Mouse (Mus musculus) intestine, postnatal 0 days (tissue): ENCODE data around the gene Strn. TPM values are rescaled to one million over a fixed set of nuclear protein-coding genes. Genes with fewer than 3 reads are reported as not detected.

Experiments used
- ATAC-seq: fragments of 200-750 bp; cut with Nextera tagmentation; 2 replicates; pipeline ENCODE4 v1.8.0; 2017; ENCODE audit warnings: mild to moderate bottlenecking, moderate TSS enrichment, moderate library complexity
- H3K27ac ChIP-seq: fragments of 300-500 bp; sonication (generic); 2 replicates; pipeline ENCODE4 v1.5.1; 2014; ENCODE audit warnings: mild to moderate bottlenecking, low read depth, low read length, moderate library complexity
- H3K27me3 ChIP-seq: fragments of 300-500 bp; sonication (generic); replicated peaks from 2 replicates; pipeline ENCODE4 v1.6.1; 2014; ENCODE audit warnings: low read length, mixed read lengths; ENCODE audit not compliant: control insufficient read depth, insufficient read depth
- H3K36me3 ChIP-seq: fragments of 300-500 bp; sonication (generic); 2 replicates; pipeline ENCODE4 v1.6.1; 2014; ENCODE audit warnings: mild to moderate bottlenecking, moderate library complexity; ENCODE audit not compliant: control insufficient read depth, insufficient read depth
- H3K4me1 ChIP-seq: fragments of 300-500 bp; sonication (generic); replicated peaks from 2 replicates; pipeline ENCODE4 v1.6.1; 2014; ENCODE audit warnings: antibody characterized with exemption, low read length, mixed read lengths; ENCODE audit not compliant: control insufficient read depth, insufficient read depth
- H3K4me2 ChIP-seq: fragments of 300-500 bp; sonication (generic); replicated peaks from 2 replicates; pipeline ENCODE4 v1.6.1; 2014; ENCODE audit warnings: low read depth, mild to moderate bottlenecking, moderate library complexity
- H3K4me3 ChIP-seq: fragments of 300-500 bp; sonication (generic); 2 replicates; pipeline ENCODE4 v1.5.1; 2014; ENCODE audit warnings: low read depth, low read length
- H3K9ac ChIP-seq: fragments of 300-500 bp; sonication (generic); 2 replicates; pipeline ENCODE4 v1.6.1; 2014; ENCODE audit warnings: mild to moderate bottlenecking, low read depth, low read length
- H3K9me3 ChIP-seq: fragments of 300-500 bp; sonication (generic); 2 replicates; pipeline ENCODE4 v1.6.1; 2016; ENCODE audit warnings: mixed run types; ENCODE audit not compliant: control insufficient read depth
- CTCF ChIP-seq: sonication (generic); IDR thresholded peaks from 2 replicates; pipeline ENCODE4 v1.5.1; 2016; ENCODE audit warnings: low read depth, mild to moderate bottlenecking, control low read depth, antibody characterized with exemption, moderate library complexity
- WGBS: fragments of 180-500 bp; shearing (Covaris S2); extraction: QIAGEN DNeasy Blood & Tissue Kit; methylation state at CpG from one replicate; pipeline ENCODE4 v1.1.7; 2014; 5-methylcytosine and 5-hydroxymethylcytosine counted together
- polyA plus RNA-seq: library from polyadenylated mRNA; unstranded; fragments of >200 nt; fragmentation: Nextera tagmentation; extraction: Ambion mirVana; gene quantifications from 2 replicates; pipeline ENCODE4 v1.2.1, GENCODE M21; 2015

Gene Strn
- polyA plus RNA-seq, 1 experiment from 2014 or later: 3.8 TPM

GRCm38 (mm10) chr17:78736473-78736988 lies 465 bp downstream of the Strn start:
- Histone ChIP-seq H3K27ac (peak overlapping the region; percentile 97), H3K9ac (peak overlapping the region; percentile 85), H3K4me2 (peak overlapping the region; percentile 85), H3K9me3 (no peaks in the 10 kb centered on the region), H3K27me3 (no peaks in the 10 kb centered on the region), H3K36me3 (no peaks in the 10 kb centered on the region), H3K4me3 (peak overlapping the region; percentile 96), H3K4me1 (0 out of 2 replicates have a peak, but pooled peaks cover 6% of the 10 kb centered on the region)
- TF ChIP-seq CTCF: no peak
- under 1% methylated on average over 50 of the region's 60 CpGs for WGBS
- peak; percentile 99 for ATAC-seq

DNA sequence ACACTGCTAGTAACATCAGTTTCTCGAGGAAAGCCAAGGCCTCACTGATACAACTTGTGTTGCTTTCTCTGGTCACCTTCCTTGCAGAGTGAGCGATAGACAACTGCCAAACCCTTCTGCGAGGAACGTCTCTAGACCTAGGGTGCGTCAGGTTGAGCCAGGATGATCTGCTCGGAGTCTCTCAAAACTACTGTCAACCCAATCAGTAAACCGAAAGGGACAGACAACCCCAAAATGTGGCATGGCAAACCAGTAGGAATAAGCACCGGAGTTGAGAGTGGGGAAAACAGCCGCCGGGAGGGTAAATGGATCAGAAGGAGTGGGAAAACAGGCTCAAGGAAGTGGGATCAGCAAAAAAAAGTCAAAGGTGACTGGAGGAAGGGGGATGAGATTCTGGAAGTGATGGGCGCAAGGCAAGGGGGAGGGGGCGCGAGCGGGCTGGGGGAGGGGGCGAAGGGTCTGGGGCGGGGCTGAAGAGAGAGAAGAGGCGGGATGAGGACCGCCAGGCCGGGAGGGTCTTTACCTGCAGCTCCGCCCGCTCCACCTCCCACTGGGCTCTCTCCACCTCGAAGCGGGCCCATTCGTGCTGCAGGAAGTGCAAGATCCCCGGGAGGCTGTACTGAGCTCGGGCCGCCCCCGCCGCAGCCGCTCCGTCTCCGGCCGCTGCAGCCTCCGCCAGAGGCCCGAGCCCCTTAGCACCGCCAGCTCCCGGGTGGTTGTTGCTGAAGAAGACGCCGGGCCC lies 1.1 kb downstream of the Strn start:
- TF ChIP-seq CTCF: 0 out of 2 replicates have a peak, but pooled peaks have one; percentile 1

GRCm38 (mm10) chr17:78734806-78735205 lies 2.2 kb downstream of the Strn start:
- H3K27ac ChIP-seq: no peak overlapping the region
- 68% methylated on average over 10 of the region's 10 CpGs for WGBS
- no peaks in the 10 kb centered on the region for H3K9me3 ChIP-seq
- 0 out of 2 replicates have a peak, but pooled peaks cover 6% of the 10 kb centered on the region for H3K4me1 ChIP-seq
- H3K4me2 ChIP-seq: peak overlapping the region; percentile 85
- no peak for TF ChIP-seq CTCF
- ATAC-seq: no peak
- no peaks in the 10 kb centered on the region for H3K36me3 ChIP-seq
- H3K9ac ChIP-seq: 0 out of 2 replicates have a peak overlapping the region, but pooled peaks have one; percentile 85
- H3K27me3 ChIP-seq: no peaks in the 10 kb centered on the region
- peak overlapping the region; percentile 96; the same call in 1 of the 2 replicates for H3K4me3 ChIP-seq

More for the DNA sequence above, 1.1 kb downstream of the Strn start:
- Histone ChIP-seq H3K27ac (peak overlapping the region; percentile 97), H3K9me3 (no peaks in the 10 kb centered on the region), H3K27me3 (no peaks in the 10 kb centered on the region), H3K9ac (peak overlapping the region; percentile 85), H3K4me1 (0 out of 2 replicates have a peak, but pooled peaks cover 6% of the 10 kb centered on the region), H3K4me2 (peak overlapping the region; percentile 85), H3K4me3 (peak overlapping the region; percentile 96), H3K36me3 (no peaks in the 10 kb centered on the region)
- peak; percentile 67 for ATAC-seq
- WGBS: under 1% methylated on average over 30 of the region's 39 CpGs

DNA sequence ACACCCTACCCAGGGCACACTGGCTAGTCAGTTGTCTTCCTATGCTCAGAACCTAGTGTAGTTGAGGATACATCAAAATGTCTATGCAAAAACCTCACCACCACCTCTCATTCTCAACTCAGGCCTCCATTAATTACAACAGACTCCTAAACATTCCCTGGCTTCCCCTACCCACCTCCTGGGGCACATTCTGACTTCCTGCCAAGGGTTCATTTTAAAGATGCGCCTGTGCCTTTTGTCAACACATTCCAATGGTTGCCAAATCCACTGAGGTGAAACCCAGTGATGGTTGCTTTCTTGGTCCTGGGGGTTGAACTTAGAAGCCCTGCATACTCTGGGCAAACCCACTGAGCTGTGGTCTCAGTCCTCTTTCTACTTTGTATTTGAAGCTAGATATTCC lies 4.9 kb downstream of the Strn start:
- Histone ChIP-seq H3K4me3 (no peak overlapping the region), H3K36me3 (no peaks in the 10 kb centered on the region), H3K4me1 (0 out of 2 replicates have a peak, but pooled peaks cover 6% of the 10 kb centered on the region), H3K9ac (no peak overlapping the region), H3K9me3 (no peaks in the 10 kb centered on the region), H3K27ac (no peak overlapping the region), H3K4me2 (no peak overlapping the region), H3K27me3 (no peaks in the 10 kb centered on the region)
- 75% methylated on average over 1 of the region's 1 CpGs for WGBS
- no peak for TF ChIP-seq CTCF
- no peak for ATAC-seq

DNA sequence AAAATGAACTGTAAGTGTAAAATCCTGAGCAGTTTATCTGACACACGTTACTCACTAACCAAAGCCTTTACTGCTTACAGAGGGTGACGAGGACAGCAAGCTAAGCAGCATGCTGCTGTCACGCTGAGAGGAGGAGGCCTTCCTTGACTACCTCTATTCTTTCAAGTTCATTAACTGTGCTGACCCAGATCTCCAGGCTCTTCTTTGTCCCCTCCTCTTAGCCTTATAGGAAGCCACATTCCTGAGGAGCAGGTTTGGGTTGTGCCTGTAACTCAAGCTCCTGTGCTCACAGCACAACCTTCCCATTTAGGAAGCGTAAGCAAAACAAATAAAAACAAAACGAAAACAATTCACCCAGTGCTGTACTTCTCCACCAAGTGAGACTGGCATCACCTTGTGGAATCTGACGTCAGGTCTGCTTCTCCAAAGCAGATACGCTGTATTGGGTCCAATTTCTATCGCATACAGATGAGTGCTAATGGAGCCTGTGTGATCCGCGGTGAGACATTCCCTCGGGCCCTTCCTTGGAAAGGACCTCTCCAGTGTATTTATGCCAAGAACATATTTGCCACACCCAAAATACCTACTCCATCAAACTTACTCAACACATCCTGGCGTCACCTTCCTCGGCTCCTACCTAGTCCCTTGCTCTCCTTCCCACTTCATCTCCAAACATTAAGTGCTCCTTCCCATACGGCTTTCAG lies 10.1 kb downstream of the Strn start:
- H3K9me3 ChIP-seq: no peaks in the 10 kb centered on the region
- ATAC-seq: no peak
- H3K4me3 ChIP-seq: no peak overlapping the region
- WGBS: 68% methylated on average over 14 of the region's 14 CpGs
- no peaks in the 10 kb centered on the region for H3K27me3 ChIP-seq
- H3K9ac ChIP-seq: no peak overlapping the region
- H3K27ac ChIP-seq: no peak overlapping the region
- 0 out of 2 replicates have a peak, but pooled peaks cover under 1% of the 10 kb centered on the region for H3K4me1 ChIP-seq
- H3K36me3 ChIP-seq: no peaks in the 10 kb centered on the region
- no peak overlapping the region for H3K4me2 ChIP-seq
- no peak for TF ChIP-seq CTCF

DNA sequence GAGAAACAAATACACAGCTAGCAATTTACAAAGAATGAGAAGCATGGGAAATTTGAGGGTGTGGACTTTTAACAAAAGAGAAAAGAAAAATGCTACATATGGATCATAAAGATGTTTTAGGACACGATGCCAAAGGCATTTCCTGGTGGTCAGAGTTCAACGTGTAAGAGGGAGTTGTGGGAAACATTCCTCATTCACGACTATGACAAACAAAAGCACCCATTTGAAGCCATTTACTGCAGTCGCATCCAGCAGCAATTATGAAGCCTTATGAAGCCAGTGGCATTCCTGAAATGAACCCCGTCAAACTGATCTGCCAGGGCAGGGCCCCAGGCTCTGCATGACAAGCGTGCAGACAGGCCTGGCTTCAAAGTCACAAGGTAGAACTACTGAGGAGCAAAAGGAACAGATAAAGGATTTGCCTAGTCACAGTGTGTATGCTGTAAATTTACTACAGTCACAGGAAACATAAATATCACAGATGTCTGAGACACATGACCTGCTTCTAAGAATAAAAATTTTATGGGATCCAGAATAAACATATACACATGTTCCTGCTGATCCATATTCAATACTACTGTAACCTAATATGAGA lies 12.4 kb downstream of the Strn start:
- no peaks in the 10 kb centered on the region for H3K27me3 ChIP-seq
- no peak overlapping the region for H3K4me2 ChIP-seq
- H3K9ac ChIP-seq: no peak overlapping the region
- 9% methylated on average over 6 of the region's 6 CpGs for WGBS
- H3K36me3 ChIP-seq: 0 out of 2 replicates have a peak, but pooled peaks cover 3% of the 10 kb centered on the region
- no peaks in the 10 kb centered on the region for H3K4me1 ChIP-seq
- no peak for TF ChIP-seq CTCF
- no peak overlapping the region for H3K4me3 ChIP-seq
- no peaks in the 10 kb centered on the region for H3K9me3 ChIP-seq
- H3K27ac ChIP-seq: peak overlapping the region; percentile 17
- peak; percentile 95 for ATAC-seq
